Mouse (Mus musculus) left cerebral cortex, postnatal 10 days (tissue): ENCODE results near the gene Ttc23l. TPM values are rescaled to one million over a fixed set of nuclear protein-coding genes. Genes with fewer than 3 reads are reported as not detected.
"Not testable (repeated sequence)": the region's sequence is repeated elsewhere in the genome, so short reads cannot be mapped to it uniquely, and the experiment has no call there.

Experiments
- DNase-seq, 2 experiments: peaks; one replicate each; pipeline ENCODE4 v3.0.0; 2021 to 2022; ENCODE audit warnings: low spot score in 2 of 2, mixed read lengths in 1 of 2; ENCODE audit errors: extremely low spot score in 1 of 2
- intact Hi-C: fragments of 180-260 bp; cut with DNase I; formaldehyde crosslinking; loops from one replicate; pipeline ENCODE4 v1.15.1; 2025
- total RNA-seq, 2 experiments: library from RNA; stranded (reverse); gene quantifications; 2 replicates each; pipeline ENCODE4 v1.2.3; 2021

The Ttc23l gene
- total RNA-seq, 2 experiments from 2014 or later, result not detected

DNA sequence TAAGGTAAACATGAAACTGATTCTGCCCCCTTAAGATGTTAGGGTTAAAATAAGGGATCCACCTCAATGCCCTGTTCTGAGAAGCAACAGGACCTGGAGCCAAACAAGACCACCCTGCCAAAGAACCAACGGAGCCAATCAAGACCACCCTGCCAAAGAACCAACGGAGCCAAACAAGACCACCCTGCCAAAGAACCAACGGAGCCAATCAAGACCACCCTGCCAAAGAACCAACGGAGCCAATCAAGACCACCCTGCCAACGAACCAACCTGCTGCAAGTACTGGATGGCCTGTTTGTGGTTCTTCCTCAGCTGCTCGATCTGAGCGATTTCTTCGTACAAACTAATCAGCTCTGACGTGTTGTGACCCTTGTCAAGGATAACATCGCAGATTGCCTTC, 25.1 kb downstream of the Ttc23l start:
- not testable (repeated sequence) for DNase-seq

DNA sequence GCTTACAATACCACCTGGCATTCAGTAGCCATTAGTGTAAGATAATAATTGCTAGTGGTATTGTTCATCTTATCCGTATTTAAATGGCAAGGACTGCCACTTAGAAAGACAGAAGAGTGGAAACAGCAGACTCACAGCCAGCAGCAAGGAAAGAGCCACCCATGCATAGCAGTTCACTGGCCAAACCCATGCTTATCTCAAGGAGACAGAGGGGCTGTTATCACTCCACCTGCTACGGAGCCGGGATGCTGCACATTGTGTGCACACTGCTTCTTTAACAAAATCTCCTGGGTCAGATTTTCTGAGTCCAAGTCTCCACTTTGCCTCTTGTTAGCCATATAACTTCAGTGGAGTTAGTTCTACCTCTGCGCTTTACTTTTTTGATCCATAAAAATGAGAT, 27.1 kb downstream of the Ttc23l start:
- intact Hi-C loops, result no loop called here
- DNase-seq, result no peak

More for the DNA sequence above, 25.1 kb downstream of the Ttc23l start:
- intact Hi-C loops, result not testable (repeated sequence)

DNA sequence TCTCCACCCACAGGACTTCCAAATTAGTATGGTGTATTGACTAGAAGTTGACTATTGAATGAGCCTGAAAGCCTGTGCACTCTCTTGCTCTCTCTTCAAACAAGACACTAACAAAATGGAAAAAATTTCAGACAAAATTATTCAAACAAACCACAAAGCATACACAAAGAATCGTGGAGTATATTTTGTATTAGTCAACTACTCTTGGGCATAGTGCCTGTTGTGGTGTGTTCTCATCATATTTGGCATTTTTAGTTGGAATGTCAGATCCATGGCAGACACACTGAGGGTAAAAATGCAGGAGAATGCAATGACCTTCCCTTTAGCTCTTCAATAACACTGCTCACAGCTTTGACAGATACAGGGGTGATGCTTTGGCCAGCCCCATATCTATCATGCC, 32.6 kb downstream of the Ttc23l start:
- intact Hi-C loops, result no loop called here
- no peak for DNase-seq

DNA sequence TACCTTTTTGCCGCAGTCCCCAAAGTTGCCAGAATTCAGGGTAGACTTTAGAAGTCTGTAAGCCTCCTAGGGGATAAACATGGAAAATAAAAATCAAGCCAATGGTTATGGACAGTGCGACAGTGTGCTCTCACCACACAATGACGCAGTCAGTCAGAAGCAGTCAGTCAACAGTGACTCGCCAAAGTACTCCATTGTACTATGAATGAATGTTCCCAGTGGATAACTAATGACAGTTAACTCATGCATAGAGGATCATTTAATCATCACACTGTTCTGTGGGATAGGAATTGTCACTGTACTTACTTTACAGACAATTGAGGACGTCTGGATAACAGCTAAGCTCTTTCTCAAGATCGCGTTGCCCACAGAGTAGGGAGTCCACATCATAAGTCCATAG, 43.3 kb downstream of the Ttc23l start:
- intact Hi-C loops, result no loop called here
- DNase-seq, result no peak

DNA sequence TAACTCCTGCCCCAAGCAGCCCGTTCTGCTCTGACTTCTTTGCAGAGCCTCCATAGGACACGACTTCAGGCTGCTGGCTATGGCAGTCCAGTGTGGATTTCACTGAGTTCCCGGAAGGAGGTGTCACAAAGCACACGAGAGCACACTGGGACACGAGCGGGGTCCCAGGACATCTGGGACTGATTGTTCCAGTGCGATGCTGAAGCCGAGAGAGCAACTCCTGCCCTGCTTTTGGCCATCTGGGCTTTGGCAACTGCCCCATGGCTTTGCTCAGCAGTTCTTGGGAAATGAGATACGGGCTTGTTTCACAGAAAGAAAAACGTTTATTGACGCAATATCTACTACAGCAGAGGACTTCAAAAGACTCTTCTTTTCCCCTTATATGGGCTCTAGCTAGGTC, 52.4 kb downstream of the Ttc23l start:
- DNase-seq, result peak in 1 of 2 experiments; percentile 59
- intact Hi-C loops, result loop anchor here (10.0 kb wide), 1 partner anchor 199 kb away; no protein-coding TSS in a partner anchor

DNA sequence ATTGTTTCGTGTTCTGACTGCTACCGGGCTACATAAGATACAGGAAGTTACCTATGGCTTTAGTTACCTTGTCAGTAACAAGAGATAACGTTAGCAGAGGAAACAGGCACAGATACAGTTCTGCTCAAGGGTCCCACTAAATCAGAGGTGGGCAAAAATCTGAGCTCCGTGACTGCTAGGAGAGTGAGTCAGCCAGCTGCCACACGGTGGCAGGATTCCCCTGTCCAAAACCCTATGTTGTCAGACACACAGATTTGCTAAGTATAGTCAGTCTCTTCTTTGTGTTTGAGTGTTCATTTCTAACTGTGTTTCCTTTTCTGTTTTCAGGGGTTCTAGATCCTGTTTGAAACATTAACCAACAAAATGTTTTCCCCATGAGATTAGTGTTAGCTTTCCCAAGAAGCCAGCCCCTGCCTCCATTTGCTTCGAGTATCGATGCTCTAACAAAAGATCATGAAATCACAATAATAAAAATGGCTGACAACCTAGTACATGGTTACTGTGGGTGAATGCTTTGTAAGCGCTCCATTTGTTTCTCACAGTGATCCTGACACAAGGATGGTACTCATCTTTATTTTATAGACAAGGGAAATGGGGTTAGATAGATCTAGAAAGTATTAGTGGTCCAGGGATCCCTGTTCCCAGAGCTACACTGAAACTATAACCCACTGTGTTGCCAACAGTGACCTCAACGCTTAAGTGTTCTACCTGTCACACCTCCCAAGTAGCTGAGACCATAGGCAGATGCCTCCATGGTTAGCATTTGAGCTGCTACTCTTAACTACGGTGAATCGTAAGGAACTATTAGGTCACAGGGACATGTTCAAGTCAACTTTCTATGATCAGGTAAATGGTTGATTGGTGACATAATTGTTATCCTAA, 57.4 kb downstream of the Ttc23l start:
- intact Hi-C loops, result loop anchor here (1.0 to 10.0 kb wide), 3 partner anchors 204 to 400 kb away; no protein-coding TSS in a partner anchor
- peak; percentile 53 to 63 for DNase-seq

DNA sequence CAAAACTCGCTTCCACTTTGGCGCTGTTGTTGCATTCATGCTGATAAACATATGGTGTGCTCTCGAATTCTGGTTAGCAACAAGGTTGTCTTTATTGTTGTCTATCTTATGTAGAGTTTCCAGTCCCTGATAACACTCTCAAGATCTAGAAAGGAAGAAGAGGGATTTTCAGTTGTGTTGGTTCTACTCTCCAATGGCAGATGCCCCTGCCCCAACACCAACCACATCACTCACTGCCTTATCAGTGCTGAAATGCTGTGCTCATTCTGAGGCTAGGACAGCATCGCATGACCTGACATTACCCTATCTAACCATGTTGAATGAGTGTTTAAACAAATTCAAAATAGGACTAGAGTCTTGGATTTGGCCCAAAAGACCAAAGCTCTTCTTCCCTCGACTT, 58.4 kb downstream of the Ttc23l start:
- no peak for DNase-seq
- intact Hi-C loops, result loop anchor here (2.0 to 10.0 kb wide), 2 partner anchors 205 to 401 kb away; no protein-coding TSS in a partner anchor

DNA sequence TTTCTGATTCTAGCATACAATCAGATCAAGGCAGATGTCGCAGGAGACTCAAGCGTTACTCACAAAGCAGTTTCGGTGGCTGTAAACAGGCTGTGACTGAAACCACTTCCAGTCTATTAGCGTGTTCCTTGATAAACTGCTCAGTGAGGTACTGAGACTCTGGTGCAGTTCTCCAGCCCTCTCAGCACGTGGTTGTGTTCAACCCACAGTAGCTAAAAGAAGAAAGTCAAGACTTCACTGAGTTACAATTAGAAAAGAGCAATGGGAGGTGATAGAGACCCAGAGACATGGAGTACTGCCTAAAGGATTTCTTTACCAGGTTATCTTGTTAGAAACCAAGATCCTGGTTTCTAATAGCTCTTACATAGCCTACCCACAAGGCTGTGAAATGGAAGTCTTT, 58.9 kb downstream of the Ttc23l start:
- no peak for DNase-seq
- intact Hi-C loops, result no loop called here

DNA sequence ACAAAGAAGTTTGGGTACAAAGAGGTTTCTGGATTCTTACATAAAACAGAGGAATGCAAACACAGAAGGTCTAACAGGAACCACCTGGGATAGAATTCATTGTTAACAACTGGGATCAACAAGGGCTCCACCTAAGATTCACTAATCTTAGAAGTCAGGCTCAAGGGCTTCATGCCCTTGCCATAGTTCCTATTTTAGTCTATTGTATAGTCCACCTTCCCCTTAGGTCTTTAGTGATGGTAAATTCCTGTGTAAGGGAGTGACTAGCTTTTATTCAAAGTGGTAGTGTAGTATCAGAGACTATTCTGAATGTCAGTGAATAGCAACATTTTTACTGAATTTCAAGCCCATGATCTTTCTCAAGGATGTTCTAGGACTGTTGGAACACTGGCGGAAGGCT, 61.8 kb downstream of the Ttc23l start:
- DNase-seq, intact Hi-C loops: not testable (repeated sequence)

DNA sequence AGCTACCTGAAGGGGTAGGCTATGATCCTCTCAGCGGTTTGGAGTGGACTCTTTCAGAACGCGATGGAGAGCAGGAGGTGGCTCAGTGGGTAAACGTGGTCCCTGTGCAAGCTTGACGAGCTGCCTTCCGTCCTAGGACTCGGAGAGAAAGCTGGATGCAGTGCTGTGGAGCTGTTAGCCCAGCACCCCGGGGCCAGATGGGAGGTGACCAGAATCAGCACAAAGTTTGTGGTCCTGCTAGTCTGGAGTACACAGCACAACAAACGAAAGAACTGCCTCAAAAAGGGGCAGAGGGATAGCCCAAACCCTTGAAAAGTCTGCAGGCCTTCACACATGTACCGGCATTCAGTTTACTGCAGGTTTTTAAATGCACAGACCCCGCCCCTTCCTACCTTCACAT, 62.5 kb downstream of the Ttc23l start:
- no peak for DNase-seq
- intact Hi-C loops, result no loop called here

DNA sequence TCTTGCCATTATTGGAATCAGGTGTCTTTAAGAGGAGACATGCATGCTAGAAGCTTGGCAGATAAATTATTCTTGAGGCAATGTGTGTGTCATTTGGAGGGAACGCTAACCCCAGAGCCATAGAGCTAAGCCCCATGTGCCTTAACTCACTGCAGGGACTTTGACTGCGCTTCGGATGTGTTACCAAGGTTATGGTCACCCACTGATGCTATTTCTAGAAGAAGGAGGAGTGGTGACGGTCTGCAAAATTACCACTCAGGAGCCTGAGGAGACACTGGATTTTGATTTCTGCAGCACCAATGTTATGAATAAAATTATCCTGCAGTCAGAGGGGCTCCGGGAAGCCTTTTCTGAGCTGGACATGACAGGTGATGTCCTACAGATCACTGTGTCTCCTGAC, 68.4 kb downstream of the Ttc23l start:
- DNase-seq, result no peak
- intact Hi-C loops, result no loop called here

DNA sequence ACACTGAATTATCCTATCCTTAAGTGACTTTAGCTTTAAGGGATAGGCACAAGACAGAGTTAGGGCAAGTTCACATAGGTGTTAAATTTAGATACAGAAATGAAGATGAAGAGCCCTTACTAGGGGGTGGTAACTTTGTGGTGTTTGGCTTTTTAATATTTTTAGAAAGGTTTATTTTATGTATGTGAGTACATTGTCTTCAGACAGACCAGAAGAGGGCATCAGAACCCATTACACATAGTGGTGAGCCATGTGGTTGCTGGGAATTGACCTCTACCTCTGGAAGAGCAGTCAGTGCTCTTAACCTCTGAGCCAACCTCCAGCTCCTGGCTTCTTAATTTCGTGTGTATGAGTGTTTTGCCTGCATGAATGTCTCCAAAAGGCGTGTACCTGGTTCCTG, 71.2 kb downstream of the Ttc23l start:
- intact Hi-C loops, result loop anchor here (10.0 kb wide), 1 partner anchor 898 kb away; no protein-coding TSS in a partner anchor
- no peak for DNase-seq

DNA sequence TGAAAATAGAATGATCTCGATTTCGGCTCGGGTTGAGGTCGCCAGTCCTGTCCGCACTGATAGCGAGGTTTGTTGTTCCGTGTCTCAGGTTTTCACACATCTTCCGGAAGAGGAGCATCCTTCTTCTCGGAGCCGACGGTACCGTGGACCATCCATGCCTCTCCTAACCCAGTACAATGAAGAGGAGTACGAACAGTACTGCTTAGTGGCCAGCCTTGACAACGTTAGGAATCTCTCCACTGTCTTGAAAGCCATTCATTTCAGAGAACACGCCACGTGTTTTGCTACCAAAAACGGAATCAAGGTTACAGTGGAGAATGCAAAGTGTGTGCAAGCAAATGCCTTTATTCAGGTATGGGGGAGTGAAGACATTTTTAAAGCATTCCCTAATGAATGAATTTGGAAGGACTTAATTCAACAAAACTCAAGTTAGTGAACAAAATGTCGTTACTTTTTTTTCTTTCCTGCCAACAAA, 72.1 kb downstream of the Ttc23l start:
- DNase-seq, result no peak
- intact Hi-C loops, result loop anchor here (10.0 kb wide), 1 partner anchor 898 kb away; no protein-coding TSS in a partner anchor

DNA sequence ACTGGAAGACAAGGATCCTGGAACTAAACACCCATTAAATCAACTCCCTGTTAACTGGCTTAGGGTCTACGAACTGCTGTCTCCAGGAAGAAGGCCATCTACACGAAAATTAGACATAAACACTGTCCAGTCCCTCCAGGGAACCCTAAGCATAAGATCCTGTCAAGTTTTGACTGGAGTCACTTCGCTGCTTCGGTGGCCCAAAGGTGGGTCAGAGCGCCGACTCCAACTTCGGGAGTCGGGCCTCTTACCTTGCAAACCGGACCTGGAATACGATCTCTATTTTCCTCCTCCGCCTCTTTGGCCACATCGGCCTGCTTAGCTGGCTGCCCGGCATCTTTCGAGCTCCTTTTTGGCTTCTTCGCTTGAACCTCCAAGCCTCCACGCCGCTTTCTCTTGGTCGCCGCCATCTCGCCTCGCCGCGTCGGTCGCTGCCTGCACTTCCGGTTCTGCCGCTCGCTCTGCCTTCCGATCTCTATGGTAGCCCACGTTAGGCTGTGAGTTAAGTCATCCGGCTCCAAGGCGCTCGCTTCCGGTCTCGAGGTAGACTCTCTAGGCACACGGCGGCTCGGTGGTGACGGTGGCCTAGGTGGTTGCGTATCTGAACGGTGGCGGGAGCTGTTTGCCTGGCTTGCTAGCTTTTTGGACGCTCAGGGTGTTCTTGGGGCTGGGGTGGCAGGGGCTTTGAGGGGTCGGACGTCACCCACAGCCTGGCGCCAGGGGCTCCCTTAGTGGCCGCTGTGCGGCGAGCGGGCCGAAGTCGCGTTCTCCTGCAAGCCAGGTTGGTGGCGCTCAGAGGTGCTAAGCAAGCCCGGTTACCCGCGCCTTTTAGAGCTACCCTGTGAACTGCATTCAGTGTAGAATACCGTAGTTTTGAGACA, 72.7 kb downstream of the Ttc23l start, which contains the start of the genes Brix1 and Rad1:
Gene Brix1 (minus strand): TSS at position 464 of the 881 bp plus-strand sequence.
Gene Rad1 (plus strand): TSS at position 535 of the 881 bp plus-strand sequence.
- intact Hi-C loops, result loop anchor here (10.0 kb wide), 1 partner anchor 899 kb away; no protein-coding TSS in a partner anchor
- DNase-seq, result peak; percentile 92 to 94

DNA sequence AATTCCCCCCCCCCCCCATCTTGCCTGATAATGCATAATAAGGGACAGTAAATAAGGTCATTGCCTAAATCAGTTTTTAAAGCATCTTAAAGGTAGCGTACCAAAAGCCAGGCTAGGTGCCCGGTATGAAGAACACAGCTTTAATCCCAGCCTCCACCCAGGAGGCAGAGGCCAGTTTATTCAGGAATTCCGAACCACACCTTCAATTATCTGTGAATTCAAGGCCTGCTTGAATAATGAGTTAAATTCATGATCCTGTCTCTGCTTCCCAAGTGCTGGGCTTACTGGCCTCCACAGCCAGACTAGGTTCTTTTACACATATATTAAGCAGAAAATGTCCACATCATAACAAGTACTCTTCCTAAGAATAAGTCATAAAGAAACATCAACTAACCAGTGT, 87.5 kb downstream of the Ttc23l start:
- intact Hi-C loops, result no loop called here
- no peak for DNase-seq

DNA sequence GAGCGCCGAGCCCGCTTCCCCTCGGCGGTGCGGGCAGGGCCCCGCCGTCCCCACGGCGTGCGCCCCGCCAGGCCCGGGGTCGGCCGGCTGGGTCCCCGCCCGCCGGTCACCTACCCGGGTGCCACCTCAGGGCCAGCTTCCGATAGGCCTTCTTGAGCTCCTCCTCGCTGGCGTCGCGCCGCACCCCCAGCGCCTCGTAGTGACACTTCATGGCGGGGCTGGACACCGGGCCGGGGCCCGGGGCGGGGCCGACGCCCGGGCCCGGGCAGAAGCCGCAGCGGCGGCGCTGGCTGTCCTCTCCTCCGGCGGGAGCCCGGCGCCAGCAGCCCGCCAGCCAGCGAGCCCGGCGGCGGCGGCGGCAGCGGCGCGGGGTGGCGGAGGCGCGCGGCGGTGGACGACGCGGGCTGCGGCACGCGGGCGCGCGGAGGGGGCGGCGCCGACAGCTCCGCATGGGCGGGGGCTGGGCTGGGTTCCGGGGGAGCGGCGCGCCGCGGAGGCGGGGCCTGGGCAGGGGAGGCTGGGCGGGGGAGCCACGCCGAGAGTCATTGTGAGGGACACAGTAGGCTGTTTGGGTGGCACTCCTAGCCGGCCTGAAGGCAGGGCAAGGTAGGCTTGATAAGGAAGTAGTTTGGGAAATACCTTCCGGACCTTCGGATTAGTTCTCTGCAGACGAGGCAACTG, 88.2 kb downstream of the Ttc23l start, which contains the start of gene Dnajc21:
Gene Dnajc21 (minus strand): TSS at position 366 of the 681 bp plus-strand sequence.
- intact Hi-C loops, result no loop called here
- peak; percentile 42 to 91 for DNase-seq

DNA sequence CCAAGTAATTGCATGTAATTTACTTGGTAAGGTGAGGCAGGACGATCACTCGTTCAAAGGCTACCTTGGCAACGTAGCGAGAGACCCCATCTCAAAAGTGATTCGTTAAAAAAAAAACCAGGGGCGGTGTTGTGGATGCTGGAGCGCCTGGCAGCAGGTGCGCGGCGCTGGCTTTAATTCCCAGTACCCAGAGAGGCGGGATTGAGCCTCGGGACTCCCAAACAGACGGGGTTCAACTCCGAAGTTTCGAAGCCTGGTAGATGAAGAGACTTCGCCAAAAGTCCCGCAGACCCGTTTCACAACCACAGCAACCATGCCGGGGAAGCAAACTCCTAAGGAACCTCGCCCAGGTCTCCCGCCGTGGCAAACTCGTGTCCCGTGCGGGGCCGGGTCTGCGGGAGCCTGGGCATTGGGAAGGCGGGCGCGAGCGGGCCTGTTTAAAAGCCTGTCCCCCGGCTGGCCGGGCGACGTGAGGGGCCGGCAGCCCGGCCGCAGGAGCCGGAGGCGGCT, 88.8 kb downstream of the Ttc23l start:
- peak in 1 of 2 experiments; percentile 19 for DNase-seq
- intact Hi-C loops, result no loop called here

DNA sequence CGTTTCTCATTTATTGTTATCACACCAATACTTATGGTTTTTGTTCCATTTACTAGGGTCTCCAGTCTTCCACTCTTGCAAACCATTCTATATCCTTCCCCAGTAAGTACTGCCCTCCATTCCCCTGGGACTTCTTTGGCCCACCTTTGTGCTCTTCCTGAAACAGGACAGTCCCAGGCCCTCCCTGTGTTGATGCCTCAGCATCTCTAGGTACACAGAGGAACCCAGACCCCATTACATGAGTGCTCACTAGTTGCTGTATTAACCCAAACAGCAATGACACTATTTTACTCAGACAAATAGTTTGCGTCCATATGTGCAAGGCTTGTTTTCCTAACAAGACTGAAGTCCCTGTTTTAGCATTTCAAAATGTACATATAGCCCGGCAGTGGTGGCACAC, 89.7 kb downstream of the Ttc23l start:
- intact Hi-C loops, result no loop called here
- no peak for DNase-seq
